15 mouse cellular contexts compared by ENCODE assay signal in genomic region chr8:114878449-114879276, GRCm38 (mm10).
DNase-seq lines count a peak whose midpoint lies in the region; ATAC-seq and TF ChIP-seq lines count a peak whose summit lies in the region.
"Had no signal": no experiment of that assay in that cellular context is flagged by ENCODE, and none has a peak within 500 bp of the region (broad histone marks: within the 10 kb centered on the region; RNA-seq: fewer than 3 reads in every experiment).

No protein-coding gene starts in this region.

- no peak overlapping the region for H3K4me2 ChIP-seq in forebrain, embryonic 12.5 days
- H3K4me2 ChIP-seq in lung, postnatal 0 days (replicated peaks; ENCODE audit: low read depth, low read length) = no peak overlapping the region
- no peak overlapping the region for H3K4me2 ChIP-seq in forebrain, embryonic 13.5 days
- H3K4me2 ChIP-seq: limb, embryonic 12.5 days had no signal

- no peak for ATAC-seq in forebrain, embryonic 12.5 days (ENCODE audit: low FRiP score)
- no peak for ATAC-seq in lung, postnatal 0 days
- no peak for ATAC-seq in forebrain, embryonic 13.5 days
- ATAC-seq: forebrain, postnatal 0 days had no signal

- H3K9ac ChIP-seq in forebrain, embryonic 12.5 days = no peak overlapping the region
- no peak overlapping the region for H3K9ac ChIP-seq in lung, postnatal 0 days (replicated peaks; ENCODE audit: low read depth)
- no peak overlapping the region for H3K9ac ChIP-seq in forebrain, embryonic 13.5 days
- H3K9ac ChIP-seq: forebrain, postnatal 0 days; limb, embryonic 12.5 days had no signal

- WGBS in forebrain, embryonic 10.5 days = 62% methylated on average over 14 of the region's 14 CpGs
- WGBS in forebrain, embryonic 12.5 days = 64% methylated on average over 14 of the region's 14 CpGs
- 43% methylated on average over 14 of the region's 14 CpGs for WGBS in bone marrow, adult 2 months
- 79% methylated on average over 14 of the region's 14 CpGs for WGBS in lung, postnatal 0 days
- WGBS in forebrain, embryonic 13.5 days = 60% methylated on average over 14 of the region's 14 CpGs

- no peaks in the 10 kb centered on the region for H3K36me3 ChIP-seq in forebrain, embryonic 10.5 days (replicated peaks)
- H3K36me3 ChIP-seq in forebrain, embryonic 12.5 days (replicated peaks) = no peaks in the 10 kb centered on the region
- H3K36me3 ChIP-seq in lung, postnatal 0 days (ENCODE audit: insufficient read depth, low read length) = no peaks in the 10 kb centered on the region
- H3K36me3 ChIP-seq in forebrain, embryonic 13.5 days (ENCODE audit: poor library complexity, severe bottlenecking) = no peaks in the 10 kb centered on the region
- H3K36me3 ChIP-seq: limb, embryonic 12.5 days had no signal

- no peaks in the 10 kb centered on the region for H3K9me3 ChIP-seq in forebrain, embryonic 10.5 days
- no peaks in the 10 kb centered on the region for H3K9me3 ChIP-seq in forebrain, embryonic 12.5 days
- H3K9me3 ChIP-seq in lung, postnatal 0 days (ENCODE audit: low read length) = no peaks in the 10 kb centered on the region
- H3K9me3 ChIP-seq in forebrain, embryonic 13.5 days (replicated peaks) = no peaks in the 10 kb centered on the region
- H3K9me3 ChIP-seq: limb, embryonic 12.5 days had no signal

- no peak for TF ChIP-seq CTCF in bone marrow, adult 2 months (IDR thresholded peaks at IDR 0.05; ENCODE audit: control insufficient read depth, insufficient read depth, low read length)
- TF ChIP-seq CTCF in lung, postnatal 0 days (IDR thresholded peaks at IDR 0.05) = no peak

- peaks cover 64% of the 10 kb centered on the region for H3K4me1 ChIP-seq in forebrain, embryonic 10.5 days
- H3K4me1 ChIP-seq in forebrain, embryonic 12.5 days = peaks cover 35% of the 10 kb centered on the region
- H3K4me1 ChIP-seq in bone marrow, adult 2 months (ENCODE audit: control insufficient read depth, insufficient read depth, low read length) = peaks cover 14% of the 10 kb centered on the region
- H3K4me1 ChIP-seq in lung, postnatal 0 days (ENCODE audit: insufficient read depth, low read depth, low read length) = peaks cover 8% of the 10 kb centered on the region
- H3K4me1 ChIP-seq in forebrain, embryonic 13.5 days = peaks cover 32% of the 10 kb centered on the region

- peaks cover 73% of the 10 kb centered on the region for H3K27me3 ChIP-seq in forebrain, embryonic 10.5 days (ENCODE audit: poor library complexity, severe bottlenecking)
- H3K27me3 ChIP-seq in forebrain, embryonic 12.5 days = peaks cover 45% of the 10 kb centered on the region
- H3K27me3 ChIP-seq in lung, postnatal 0 days (replicated peaks; ENCODE audit: insufficient read depth, low read length) = no peaks in the 10 kb centered on the region
- peaks cover 10% of the 10 kb centered on the region for H3K27me3 ChIP-seq in forebrain, embryonic 13.5 days

- H3K4me3 ChIP-seq in forebrain, embryonic 10.5 days = no peak overlapping the region
- no peak overlapping the region for H3K4me3 ChIP-seq in forebrain, embryonic 12.5 days (replicated peaks)
- H3K4me3 ChIP-seq in bone marrow, adult 2 months (replicated peaks; ENCODE audit: control insufficient read depth, low read depth, low read length) = no peak overlapping the region
- no peak overlapping the region for H3K4me3 ChIP-seq in lung, postnatal 0 days (ENCODE audit: low read depth, low read length)
- H3K4me3 ChIP-seq in forebrain, embryonic 13.5 days = no peak overlapping the region
- H3K4me3 ChIP-seq: limb, embryonic 12.5 days had no signal

- no peak for TF ChIP-seq EP300 in lung, postnatal 0 days (IDR thresholded peaks at IDR 0.05)

- no peak for TF ChIP-seq POLR2A in bone marrow, adult 2 months (IDR thresholded peaks at IDR 0.05; ENCODE audit: borderline replicate concordance, control insufficient read depth, low read depth, low read length)

- H3K27ac ChIP-seq in forebrain, embryonic 10.5 days = peak overlapping the region; percentile 45
- no peak overlapping the region for H3K27ac ChIP-seq in forebrain, embryonic 12.5 days
- H3K27ac ChIP-seq in bone marrow, adult 2 months (ENCODE audit: control insufficient read depth, insufficient read depth, low read depth, low read length, poor library complexity) = peak overlapping the region; percentile 35
- no peak overlapping the region for H3K27ac ChIP-seq in lung, postnatal 0 days (ENCODE audit: low read length)
- H3K27ac ChIP-seq in forebrain, embryonic 13.5 days = no peak overlapping the region
- H3K27ac ChIP-seq: limb, embryonic 12.5 days had no signal

- DNase-seq in forebrain, embryonic 10.5 days (ENCODE audit: extremely low spot score, low spot score) = no peak
- peak; percentile 73 for DNase-seq in liver
- DNase-seq in spleen, postnatal 36 days (ENCODE audit: low spot score in 2 of 2) = peak; percentile 11 to 13
- no peak for DNase-seq in lung, postnatal 0 days (ENCODE audit: low spot score)
- DNase-seq in frontal cortex, postnatal 25 days (ENCODE audit: low spot score in 2 of 2) = no peak
- DNase-seq: adrenal gland, adult 2 months; cerebellum, adult 2 months; forebrain, postnatal 0 days; heart, postnatal 4 days; kidney, adult 8-10 months; layer of hippocampus, adult 9-11 months had no signal

Comparison
In these comparisons a context has a peak if more than half of its experiments do, and no peak if none do; other contexts are left out.
1. H3K27ac ChIP-seq: peak in forebrain, embryonic 10.5 days (single experiment) and bone marrow, adult 2 months (single experiment); none in forebrain, embryonic 12.5 days (single experiment), lung, postnatal 0 days (single experiment) and forebrain, embryonic 13.5 days (single experiment).
2. DNase-seq: peak in liver (single experiment) and spleen, postnatal 36 days (2 of 2); none in forebrain, embryonic 10.5 days (single experiment), lung, postnatal 0 days (single experiment) and frontal cortex, postnatal 25 days (0 of 2).